Mouse (Mus musculus): ENCODE measurements at regions not wholly inside any gene's neighbourhood (a gene's known extent, or its start where the extent isn't known, plus 50 kb on each side); places are given as distances from the start of the nearest gene placed in this dataset.

DNA sequence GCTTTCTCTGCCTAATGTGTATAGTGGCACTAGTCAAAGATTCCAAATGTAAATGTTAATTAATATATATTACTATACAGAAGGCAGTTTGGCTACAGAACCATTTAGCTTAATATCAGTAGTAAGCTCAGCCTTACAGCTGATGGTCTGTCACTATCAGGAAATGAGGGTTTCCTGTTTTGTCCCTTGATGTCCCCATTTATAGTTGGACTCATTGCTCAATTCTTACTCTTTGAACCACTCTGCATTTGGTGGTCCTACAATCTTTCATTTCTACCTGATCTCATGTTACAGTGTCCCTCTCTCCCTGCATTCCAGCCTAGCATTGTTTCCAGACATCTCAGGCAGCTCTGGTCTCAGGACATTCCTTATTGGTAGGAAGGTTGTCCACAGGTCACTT is 188.8 kb upstream of the Tank start:
- TF ChIP-seq CTCF (conservative IDR thresholded peaks at IDR 0.05 in 1 of 2, IDR thresholded peaks at IDR 0.05 in 1 of 2; ENCODE audit: low read depth in 2 of 2, low read length in 2 of 2) (no peak), ZKSCAN1 (IDR thresholded peaks at IDR 0.05; ENCODE audit: borderline replicate concordance, low read depth, low read length) (no peak), MAX (IDR thresholded peaks at IDR 0.05; ENCODE audit: low read length) (no peak), ETS1 (conservative IDR thresholded peaks at IDR 0.05; ENCODE audit: low read depth, low read length) (no peak)
